Mouse (Mus musculus) erythroblast, embryonic 14.5 days (primary cell): Measurements from ENCODE around the gene Plekhg5.

ENCODE experiments used
- GATA1 ChIP-seq: IDR thresholded peaks from 2 replicates; pipeline ENCODE4 v1.6.1; 2012; ENCODE audit warnings: low read length, inconsistent platforms, mixed read lengths
- TAL1 ChIP-seq: IDR thresholded peaks from 3 replicates; pipeline ENCODE4 v1.6.1; 2012; ENCODE audit warnings: low read length, inconsistent platforms, mixed read lengths

DNA sequence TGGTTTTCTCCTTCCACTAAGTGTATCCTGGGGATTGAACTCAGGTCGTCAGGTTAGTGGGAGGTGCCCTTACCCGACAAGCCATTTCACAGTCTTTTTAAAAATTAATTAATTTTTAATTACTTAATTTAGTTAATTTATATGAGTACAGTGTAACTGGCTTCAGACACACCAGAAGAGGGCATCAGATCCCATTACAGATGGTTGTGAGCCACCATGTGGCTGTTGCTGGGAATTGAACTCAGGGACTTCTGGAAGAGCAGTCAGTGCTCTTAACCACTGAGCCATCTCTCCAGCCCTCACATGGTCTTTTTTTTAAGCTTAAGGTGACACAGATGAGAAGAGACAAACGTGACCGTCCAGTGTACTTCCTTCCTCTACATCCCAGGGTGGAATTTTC, 82.7 kb downstream of the Plekhg5 start:
- no peak for TF ChIP-seq GATA1
- TF ChIP-seq TAL1, result no peak
